Mouse (Mus musculus) C2C12 (cell line): Measurements from ENCODE around the gene Trim24.

Source experiments
- CEBPB ChIP-seq: IDR thresholded peaks from one replicate; pipeline ENCODE4 v1.6.1; 2011; ENCODE audit warnings: low read depth, mild to moderate bottlenecking, control low read depth, moderate library complexity
- CTCF ChIP-seq: IDR thresholded peaks from one replicate; pipeline ENCODE4 v1.5.1; 2011; ENCODE audit not compliant: control insufficient read depth, insufficient read depth, insufficient read length
- FOSL1 ChIP-seq: IDR thresholded peaks from one replicate; pipeline ENCODE4 v1.8.0; 2011; ENCODE audit warnings: mild to moderate bottlenecking, low read length; ENCODE audit not compliant: poor library complexity, insufficient read depth, severe bottlenecking
- MAX ChIP-seq: IDR thresholded peaks from one replicate; pipeline ENCODE4 v1.6.1; 2011; ENCODE audit warnings: mild to moderate bottlenecking, control low read depth
- MYOD1 ChIP-seq: IDR thresholded peaks from one replicate; pipeline ENCODE4 v1.6.1; 2011; ENCODE audit warnings: low read depth; ENCODE audit not compliant: control insufficient read depth, insufficient read length
- MYOG ChIP-seq: IDR thresholded peaks from one replicate; pipeline ENCODE4 v1.6.1; 2011; ENCODE audit not compliant: control insufficient read depth, insufficient read length; ENCODE audit errors: extremely low read depth

GRCm38 (mm10) chr6:37903810-37904209, 33.2 kb downstream of the Trim24 start:
- TF ChIP-seq CTCF (no peak), MAX (no peak), CEBPB (no peak), MYOD1 (no peak), MYOG (no peak), FOSL1 (no peak)
